Mouse (Mus musculus) ovary, adult 2 months (tissue): Measurements from ENCODE around the gene Ppp1r14b. TPM values are rescaled to one million over a fixed set of nuclear protein-coding genes. Genes with fewer than 3 reads are reported as not detected.

Source experiments
- polyA plus RNA-seq: library from polyadenylated mRNA; depleted of rRNA; stranded (reverse); fragments of >200 nt; gene quantifications from 2 replicates; pipeline ENCODE4 v1.2.3, GENCODE M21; 2012; rRNA removed

Ppp1r14b gene
- polyA plus RNA-seq = 195 and 257 TPM in 2 replicates

DNA sequence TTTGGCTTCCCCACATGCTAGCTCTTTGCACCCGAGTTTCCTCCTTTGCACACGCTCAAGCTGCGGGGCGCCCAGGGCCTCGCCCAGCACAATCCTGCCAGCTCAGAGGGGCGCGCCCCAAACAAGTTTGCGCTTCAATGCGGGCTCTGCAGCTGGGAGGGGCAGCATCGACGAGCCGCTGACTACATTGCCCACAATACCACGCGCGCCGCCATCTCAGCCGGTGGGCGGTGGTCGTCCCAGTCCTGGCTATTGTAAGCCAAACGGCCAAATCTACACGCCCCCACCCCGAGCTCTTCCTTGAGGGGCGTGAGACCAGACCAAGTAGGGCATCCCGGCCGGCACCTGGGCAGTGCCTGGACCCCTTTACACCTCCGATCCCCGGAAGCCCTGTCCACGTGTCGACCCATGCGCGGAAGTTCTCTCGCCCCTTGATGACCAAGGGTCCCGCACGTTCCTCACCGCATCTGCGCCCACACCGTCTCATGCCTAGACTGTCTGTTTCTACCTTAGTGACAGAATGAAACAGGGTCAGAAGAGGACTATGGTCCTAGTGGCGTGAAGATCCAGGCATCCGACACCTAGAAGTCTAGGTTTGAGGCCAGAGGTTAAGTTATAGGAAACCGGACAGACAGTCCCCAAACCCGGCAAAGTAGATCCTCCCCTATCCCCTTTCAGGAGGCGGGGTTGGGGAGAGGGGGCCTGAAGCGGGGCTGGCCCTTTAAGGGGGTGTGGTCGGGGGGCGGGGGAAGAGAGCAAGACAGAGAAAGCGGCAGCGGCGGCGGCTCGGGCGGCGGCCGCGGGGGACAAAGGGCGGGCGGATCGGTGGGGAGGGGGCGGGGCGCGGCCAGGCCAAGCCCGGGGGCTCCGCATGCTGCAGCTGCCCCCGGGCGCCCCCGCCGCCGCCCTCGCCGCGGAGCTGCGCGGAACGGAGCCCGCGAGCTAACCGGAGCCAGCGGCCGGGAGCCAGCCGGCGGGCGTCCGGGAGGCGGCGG lies at the start of gene Ppp1r14b:
Gene Ppp1r14b, plus strand, starts transcription at position 758 of the 995 bp plus-strand sequence.

DNA sequence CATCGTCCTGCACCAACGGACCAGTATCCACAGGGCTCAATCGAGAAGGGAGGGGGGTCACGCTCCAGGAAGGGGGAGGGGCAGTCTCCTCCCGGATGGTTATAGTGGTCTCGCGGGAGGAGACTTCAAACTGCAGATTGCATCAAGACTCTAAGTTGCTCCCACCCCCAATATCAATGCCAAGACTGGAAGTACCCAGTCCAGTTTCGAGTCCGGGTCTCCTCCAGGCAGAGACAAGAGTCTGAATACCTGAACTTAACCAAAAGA lies 49.5 kb upstream of the Ppp1r14b start, which contains the start of gene Catsperz:
Gene Catsperz, minus strand, starts transcription at position 74 of the 267 bp plus-strand sequence.

DNA sequence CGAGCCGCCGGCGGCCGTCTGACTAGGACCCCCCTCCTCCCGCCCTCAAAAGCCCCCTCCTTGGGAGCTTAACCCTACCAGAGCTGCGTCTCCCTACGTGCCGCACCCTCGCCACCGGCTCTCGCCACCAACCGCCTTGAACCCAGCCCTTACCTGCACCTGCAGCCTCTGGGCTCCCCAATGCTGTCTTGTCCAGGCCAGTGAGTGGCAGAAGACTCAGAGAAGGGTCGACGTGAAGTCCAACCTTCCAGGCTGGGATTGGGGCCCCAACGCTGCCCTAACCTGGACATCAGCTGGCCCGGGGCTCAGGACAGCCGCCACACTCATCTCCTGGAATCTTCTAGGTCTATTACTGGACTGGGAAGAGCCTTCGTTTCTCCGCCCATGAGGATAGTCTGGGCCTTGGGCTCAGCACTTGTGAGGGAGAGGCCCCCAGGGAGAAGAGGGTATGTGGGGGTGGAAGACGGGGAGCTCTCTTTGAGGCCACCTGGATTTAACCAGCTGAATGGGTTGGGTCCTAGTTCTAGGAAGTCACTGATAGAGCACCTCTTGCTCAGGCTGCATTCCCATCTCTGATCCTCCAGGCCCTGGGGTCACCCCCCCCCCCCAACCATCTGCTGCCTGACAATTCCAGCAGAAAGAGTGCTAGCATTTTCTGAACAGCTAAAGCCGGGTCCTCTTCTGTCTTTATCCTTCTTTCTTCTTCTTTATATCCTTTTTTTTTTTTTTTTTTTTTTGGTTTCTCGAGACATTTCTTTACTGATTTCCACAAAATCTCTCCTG lies 40.4 kb upstream of the Ppp1r14b start, which contains the start of gene Kcnk4:
Gene Kcnk4, minus strand, starts transcription at position 321 of the 783 bp plus-strand sequence.

DNA sequence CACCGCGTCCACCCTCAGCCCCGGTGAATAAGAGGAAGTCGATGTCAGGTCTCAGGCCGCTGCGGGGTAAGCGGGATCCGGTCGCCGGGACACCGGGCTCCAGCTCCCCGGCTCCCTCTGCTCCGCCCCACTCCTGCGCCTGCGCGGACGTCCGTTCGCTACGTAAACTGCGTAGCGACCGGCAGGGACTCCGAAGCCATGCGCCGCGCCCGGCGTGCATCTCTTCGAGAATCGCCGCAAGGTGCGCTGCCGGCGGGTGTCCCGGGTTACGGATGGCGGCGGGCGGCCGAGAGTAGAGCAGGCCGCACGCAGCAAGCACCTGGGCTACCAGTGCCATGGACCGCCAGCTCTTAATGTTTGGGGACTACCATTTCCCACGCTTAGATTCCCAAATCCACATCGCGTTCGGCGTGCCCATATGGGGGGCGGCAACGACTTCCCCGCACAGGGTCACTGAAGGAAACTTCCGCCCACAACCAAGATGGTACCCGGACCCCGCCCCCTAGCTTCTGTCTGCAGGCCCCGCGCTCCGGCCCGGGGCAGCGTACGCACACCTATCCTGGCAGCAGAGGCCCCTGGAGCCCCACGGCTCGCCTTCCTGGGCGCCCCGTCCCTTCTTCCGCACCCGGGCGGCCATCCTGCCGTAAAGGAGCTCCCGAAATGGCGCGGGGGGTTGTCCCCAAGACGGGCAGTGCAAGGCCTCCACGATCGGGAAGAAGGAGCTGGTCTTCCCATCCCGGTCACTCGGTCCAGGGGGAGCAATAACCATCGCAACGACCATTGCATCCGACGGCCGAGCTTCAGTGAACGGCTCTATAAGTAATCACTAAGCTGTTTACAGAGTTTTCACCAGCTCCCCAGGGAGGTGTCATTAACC lies 33.2 kb upstream of the Ppp1r14b start, which contains the start of gene Bad:
Gene Bad, plus strand, starts transcription at position 490 of the 877 bp plus-strand sequence.

DNA sequence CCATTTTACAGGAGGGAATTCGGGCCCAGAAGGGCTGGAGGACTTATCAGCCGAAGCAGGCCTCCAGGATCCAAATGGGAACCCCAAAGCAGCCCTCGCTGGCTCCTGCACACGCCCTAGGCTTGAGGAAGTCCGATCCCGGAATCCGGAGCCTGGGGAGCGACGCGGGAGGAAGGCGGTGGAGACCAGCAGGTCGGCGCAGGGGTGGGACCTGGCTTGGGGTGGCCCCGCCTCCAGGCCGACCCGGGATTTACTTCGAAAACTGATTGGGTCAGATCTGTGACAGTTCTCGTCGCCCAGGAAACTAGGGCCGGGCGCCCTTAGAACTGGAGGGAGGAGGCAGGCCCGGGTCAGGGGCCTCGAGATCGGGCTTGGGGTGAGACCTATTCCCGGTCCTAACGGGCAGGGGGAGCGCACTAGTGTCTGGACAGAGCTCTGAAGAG lies 32.5 kb upstream of the Ppp1r14b start, which contains the start of gene Gpr137:
Gene Gpr137, minus strand, starts transcription at position 232 of the 443 bp plus-strand sequence.

DNA sequence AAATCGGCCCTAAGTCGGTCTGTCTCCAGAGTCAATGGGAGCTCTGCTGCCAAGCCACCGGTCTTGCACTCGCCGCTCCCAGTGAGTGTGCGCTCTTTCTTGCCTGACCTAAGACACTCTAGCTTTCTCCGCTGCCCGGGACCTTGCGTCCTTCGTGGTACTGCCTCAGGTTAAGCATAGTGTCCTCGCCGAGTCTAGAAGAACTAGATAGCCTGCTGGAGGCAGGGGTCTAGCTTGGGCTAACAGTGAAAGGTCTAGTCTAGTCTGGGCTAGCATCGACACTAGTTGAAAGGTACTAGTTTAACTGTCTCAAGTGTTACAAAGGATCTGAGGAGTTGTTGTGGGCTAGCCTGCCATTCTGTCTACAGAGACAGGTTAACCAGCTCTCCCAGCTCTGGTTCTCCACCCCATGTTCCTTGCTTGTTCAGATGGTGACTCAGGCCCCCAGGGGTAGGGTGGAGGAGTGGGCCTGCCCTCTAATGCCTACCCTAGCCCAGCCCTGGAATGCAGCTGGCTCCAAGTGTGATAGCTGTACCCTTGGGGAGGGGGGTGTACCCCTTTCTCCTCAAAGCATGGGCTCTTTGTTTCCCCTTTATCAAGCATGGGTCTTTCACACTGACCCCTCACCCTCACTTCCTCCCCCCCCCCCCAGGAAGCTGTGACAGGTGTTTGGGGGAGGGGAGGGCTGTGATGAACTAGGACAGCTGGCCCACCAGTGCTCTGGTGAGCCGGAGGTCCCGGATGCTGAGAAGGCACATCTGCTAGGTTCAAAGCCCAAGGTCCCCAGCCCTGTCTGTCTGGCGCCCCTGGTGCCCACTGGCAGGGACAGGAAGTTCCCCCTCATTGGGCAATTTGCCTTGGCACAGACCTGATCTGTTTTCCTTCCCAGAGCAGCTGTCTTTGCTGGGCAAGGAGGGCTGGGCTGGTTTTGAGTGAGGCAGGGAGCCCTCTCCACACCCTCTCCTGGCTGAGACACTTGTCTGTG lies 1.1 kb downstream of the Ppp1r14b start, which contains the start of gene Plcb3:
Gene Plcb3, minus strand, starts transcription at position 934 of the 985 bp plus-strand sequence.

DNA sequence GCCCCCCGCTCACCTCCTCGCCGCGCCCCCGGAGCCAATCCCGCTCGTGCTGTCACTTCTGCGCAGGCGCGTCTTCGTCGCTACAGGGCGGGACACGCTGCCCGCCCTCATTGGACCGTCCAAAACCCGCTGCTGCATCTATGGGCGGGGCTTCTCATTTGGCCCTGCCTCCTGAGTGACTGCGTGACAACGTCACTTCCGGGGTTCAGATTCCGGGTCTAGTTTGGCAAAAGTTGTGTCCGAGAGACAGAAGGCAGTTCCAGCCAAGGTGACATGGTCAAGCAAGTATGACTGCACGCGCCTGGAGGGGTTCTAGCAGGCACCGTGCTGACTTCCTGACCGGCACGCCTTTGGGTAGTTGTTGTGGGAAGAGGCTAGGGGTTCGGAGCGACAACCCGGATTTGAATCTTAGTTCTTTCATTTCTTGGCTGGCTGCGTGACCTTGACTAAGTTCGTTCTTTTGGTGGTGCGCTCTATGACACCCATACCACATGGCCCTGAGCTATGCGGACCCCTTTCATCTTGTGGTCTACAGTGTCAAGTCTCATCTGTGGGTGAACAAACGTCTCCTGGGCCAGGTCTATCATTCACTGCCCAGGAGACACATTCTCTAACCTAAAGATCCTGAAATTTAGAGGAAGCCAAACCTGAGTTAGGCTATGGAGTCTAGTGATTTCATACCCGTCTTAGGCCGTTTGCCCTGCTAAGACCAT lies 5.8 kb downstream of the Ppp1r14b start, which contains the start of gene Fkbp2:
Gene Fkbp2, minus strand, starts transcription at position 121 of the 713 bp plus-strand sequence.

DNA sequence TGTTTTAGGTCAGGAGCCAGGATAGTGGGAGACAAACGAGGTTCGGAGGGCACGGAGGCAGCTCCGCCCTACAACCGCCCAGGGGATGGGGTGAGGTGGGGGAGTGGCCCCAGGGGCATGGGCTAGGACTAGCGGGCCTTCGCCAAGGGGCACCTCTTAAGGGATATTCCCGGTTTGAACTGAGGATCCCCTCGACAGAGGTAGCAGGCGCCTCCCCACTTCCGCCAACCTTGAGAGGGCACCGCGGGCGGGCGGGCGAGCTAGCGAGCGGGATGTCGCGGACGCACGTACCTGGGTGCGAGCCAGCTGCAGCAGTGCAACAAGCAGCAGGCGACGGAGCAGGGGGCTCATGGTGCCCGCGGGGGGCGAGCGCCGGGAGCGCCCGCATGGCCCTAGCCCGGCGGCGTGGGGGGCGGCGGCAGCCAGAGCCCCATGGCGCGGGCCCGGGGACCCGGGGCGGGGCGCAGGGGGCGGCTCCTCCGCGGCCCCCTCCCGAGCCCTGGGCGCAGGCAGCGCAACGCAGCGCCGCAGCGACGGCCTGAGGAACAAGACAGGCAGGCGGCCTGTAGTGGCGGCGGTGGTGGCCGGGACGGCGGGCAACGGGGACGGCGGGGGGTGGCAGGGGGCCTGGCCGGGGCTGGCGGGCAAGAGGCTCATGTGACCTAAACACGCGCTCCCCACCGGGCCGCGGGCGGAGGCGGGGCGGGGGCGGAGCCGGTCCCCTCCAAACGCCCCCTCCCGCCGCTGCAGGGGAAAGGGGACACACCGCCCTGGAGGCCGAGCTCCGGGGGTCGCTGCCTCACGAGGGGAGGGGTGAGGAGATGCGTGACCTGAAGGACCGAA lies 12.5 kb downstream of the Ppp1r14b start, which contains the start of gene Vegfb:
Gene Vegfb, minus strand, starts transcription at position 591 of the 843 bp plus-strand sequence.

DNA sequence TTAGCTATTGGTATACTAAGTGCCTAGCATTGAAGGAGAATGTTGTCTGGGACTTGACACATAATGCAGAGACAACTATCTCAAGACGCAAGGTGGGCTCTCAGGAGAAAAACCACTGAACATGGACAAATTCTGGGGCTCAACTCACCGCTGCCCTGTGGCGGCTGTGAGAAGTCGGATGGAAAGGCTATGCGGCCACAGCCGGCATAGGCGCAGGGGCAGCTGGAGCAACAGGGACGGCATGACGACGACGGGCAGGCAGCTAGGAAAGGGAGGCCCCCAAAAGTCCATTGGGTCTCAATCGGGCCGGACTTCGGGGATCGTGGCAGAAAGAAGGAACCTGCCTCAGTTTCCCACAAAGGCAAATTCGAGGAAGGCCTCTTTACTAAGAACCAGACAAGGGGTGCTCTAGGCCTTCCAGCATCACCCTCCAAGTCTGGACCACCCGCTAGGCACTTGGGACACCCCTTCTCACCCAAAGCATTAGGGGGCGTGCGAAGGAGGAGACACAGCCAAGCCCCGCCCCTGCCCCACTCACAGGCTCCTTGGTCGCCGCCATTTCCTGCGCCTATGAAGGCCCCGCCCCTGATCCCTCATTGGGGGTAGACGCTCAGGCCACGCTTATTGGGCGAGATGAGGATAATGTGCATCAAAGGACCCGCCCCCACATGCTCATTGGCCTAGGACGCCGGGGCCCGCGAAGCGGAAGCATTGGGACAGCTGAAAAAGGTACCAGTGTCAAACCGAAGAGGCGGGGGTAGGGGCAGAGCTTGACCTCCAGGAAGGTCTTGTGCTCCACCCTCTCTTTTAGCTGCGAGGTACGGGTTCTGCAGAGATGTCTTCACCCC lies 17.5 kb downstream of the Ppp1r14b start, which contains the start of gene Dnajc4:
Gene Dnajc4, minus strand, starts transcription at position 562 of the 848 bp plus-strand sequence.

DNA sequence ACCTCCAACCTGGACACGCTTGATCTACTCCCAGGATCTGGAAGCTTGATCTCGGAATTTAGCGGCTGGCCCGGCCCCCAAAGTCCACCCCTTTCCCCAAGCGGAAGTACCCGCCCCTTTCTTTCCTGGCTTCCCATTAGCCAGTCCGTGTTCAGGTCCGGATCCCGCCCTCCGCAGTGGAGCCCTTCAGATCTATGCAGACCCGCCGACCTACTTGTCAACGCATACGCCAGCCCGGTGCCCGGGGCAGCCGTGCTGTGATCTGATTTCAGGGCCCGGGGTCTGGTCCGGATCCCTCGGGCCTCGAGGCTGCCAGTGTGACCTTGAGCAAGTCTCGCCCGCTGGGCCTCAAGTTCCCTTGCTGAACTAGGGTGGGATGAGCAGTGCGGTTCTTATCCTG lies 21.2 kb downstream of the Ppp1r14b start, which contains the start of the genes Nudt22 and Trpt1:
Gene Nudt22, minus strand, starts transcription at position 112 of the 400 bp plus-strand sequence.
Gene Trpt1, plus strand, starts transcription at position 126 of the 400 bp plus-strand sequence.

DNA sequence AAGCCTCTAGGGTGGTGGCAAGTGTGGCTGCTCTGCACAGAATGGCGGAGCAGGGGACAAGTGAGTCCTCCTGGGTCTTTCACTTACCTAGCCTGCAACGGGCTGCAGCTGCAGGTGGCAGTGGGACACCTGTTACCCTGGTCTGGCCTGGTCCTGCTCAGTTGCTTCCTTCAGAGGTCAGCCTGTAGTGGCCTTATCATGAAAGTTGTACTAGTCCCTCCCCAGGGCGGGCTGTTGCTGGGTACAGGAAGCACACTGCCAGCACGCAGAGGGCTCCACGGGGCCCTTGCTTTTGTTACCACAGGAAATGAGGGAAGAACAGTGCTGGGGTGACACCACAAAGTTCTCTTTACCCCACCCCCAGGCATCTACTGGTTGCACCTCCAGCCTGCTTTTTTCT lies 44.4 kb downstream of the Ppp1r14b start, which contains the start of gene Fermt3:
Gene Fermt3, minus strand, starts transcription at position 279 of the 400 bp plus-strand sequence.

Other genes starting within 250 kb of the Ppp1r14b start
- gene Rps6ka4, start 134.3 kb upstream of the Ppp1r14b start, polyA plus RNA-seq = 48.4 and 58.2 TPM in 2 replicates
- 9.2 and 14.4 TPM in 2 replicates for gene Ccdc88b, start 116.8 kb upstream of the Ppp1r14b start, polyA plus RNA-seq
- gene Trmt112, start 65.3 kb upstream of the Ppp1r14b start, polyA plus RNA-seq = 136 and 165 TPM in 2 replicates
- 81.1 and 89.3 TPM in 2 replicates for gene Prdx5, start 64.9 kb upstream of the Ppp1r14b start, polyA plus RNA-seq
- gene Esrra, start 53.2 kb upstream of the Ppp1r14b start, polyA plus RNA-seq = 41.5 and 54.3 TPM in 2 replicates
- gene Catsperz, start 49.6 kb upstream of the Ppp1r14b start, polyA plus RNA-seq = 0.67 and 0.96 TPM in 2 replicates
- 0.31 and 0.43 TPM in 2 replicates for gene Kcnk4, start 40.5 kb upstream of the Ppp1r14b start, polyA plus RNA-seq
- gene Bad, start 33.1 kb upstream of the Ppp1r14b start, polyA plus RNA-seq = 110 and 113 TPM in 2 replicates
- 149 and 153 TPM in 2 replicates for gene Gpr137, start 32.5 kb upstream of the Ppp1r14b start, polyA plus RNA-seq
- 124 and 128 TPM in 2 replicates for gene Plcb3, start 1.5 kb downstream of the Ppp1r14b start, polyA plus RNA-seq
- gene Fkbp2, start 5.5 kb downstream of the Ppp1r14b start, polyA plus RNA-seq = 38.2 and 48.3 TPM in 2 replicates
- 69.8 and 79.7 TPM in 2 replicates for gene Vegfb, start 12.7 kb downstream of the Ppp1r14b start, polyA plus RNA-seq
- gene Dnajc4, start 17.6 kb downstream of the Ppp1r14b start, polyA plus RNA-seq = 42.1 and 55.2 TPM in 2 replicates
- 59.8 and 60.4 TPM in 2 replicates for gene Nudt22, start 21.1 kb downstream of the Ppp1r14b start, polyA plus RNA-seq
- 12.4 TPM in 2 replicates for gene Trpt1, start 21.2 kb downstream of the Ppp1r14b start, polyA plus RNA-seq
- 12.7 and 13.1 TPM in 2 replicates for gene Fermt3, start 44.5 kb downstream of the Ppp1r14b start, polyA plus RNA-seq
- 63.8 and 71.7 TPM in 2 replicates for gene Stip1, start 65.0 kb downstream of the Ppp1r14b start, polyA plus RNA-seq
- 50.2 and 54.3 TPM in 2 replicates for gene Macrod1, start 81.8 kb downstream of the Ppp1r14b start, polyA plus RNA-seq
- 5.2 and 5.6 TPM in 2 replicates for gene Flrt1, start 130.8 kb downstream of the Ppp1r14b start, polyA plus RNA-seq
- gene Otub1, start 231.3 kb downstream of the Ppp1r14b start, polyA plus RNA-seq = 174 and 216 TPM in 2 replicates
- gene Cox8a, start 242.6 kb downstream of the Ppp1r14b start, polyA plus RNA-seq = 2,339 and 2,765 TPM in 2 replicates